In genomic region chr7:141194830-141195229, GRCm38 (mm10) we compare ENCODE assay signal across 8 mouse cellular contexts. TPM values are rescaled to one million over a fixed set of nuclear protein-coding genes. Genes with fewer than 3 reads are reported as not detected.
DNase-seq lines count a peak whose midpoint lies in the region; ATAC-seq and TF ChIP-seq lines count a peak whose summit lies in the region.

No protein-coding gene starts in this region.

- H3K27ac ChIP-seq in hindbrain, embryonic 13.5 days = peak overlapping the region; percentile 86

- peaks cover 28% of the 10 kb centered on the region for H3K36me3 ChIP-seq in hindbrain, embryonic 13.5 days

- TF ChIP-seq CTCF in Patski (IDR thresholded peaks at IDR 0.05) = no peak

- under 1% methylated on average over 28 of the region's 28 CpGs for WGBS in hindbrain, embryonic 13.5 days

- CTCF ChIA-PET in Patski (lab: Charles Lee) = no interaction called here

- DNase-seq in Patski (ENCODE audit: low read depth, low spot score) = peak; percentile 46
- DNase-seq in cerebellum, postnatal 10 days = peak; percentile 95
- peak; percentile 83 to 84 for DNase-seq in frontal cortex, postnatal 14 days (ENCODE audit: low spot score in 2 of 2)
- peak; percentile 82 to 85 for DNase-seq in left cerebral cortex, adult 18-20 months (ENCODE audit: low spot score in 2 of 2)
- peak; percentile 91 to 92 for DNase-seq in lung, postnatal 4 days
- DNase-seq in retina, postnatal 7 days (ENCODE audit: low read depth, low spot score) = peak; percentile 70
- DNase-seq in urinary bladder, adult 18-20 months (ENCODE audit: low spot score in 2 of 2) = peak; percentile 78 to 93

- H3K4me1 ChIP-seq in hindbrain, embryonic 13.5 days (replicated peaks) = peaks cover 35% of the 10 kb centered on the region

- POLR2A ChIA-PET in Patski (lab: Charles Lee) = interaction anchor here (0.9 to 3.1 kb wide), 4 partner anchors 16 to 221 kb away, joined by 4 to 14 read pairs (median 4); partner anchors contain the start of gene Rassf7

- H3K9ac ChIP-seq in hindbrain, embryonic 13.5 days = peak overlapping the region; percentile 74

- in situ Hi-C loops in Patski (cut with MboI; ENCODE audit: low pct_unique_long_range_greater_than_20kb) = no loop called here

- no peaks in the 10 kb centered on the region for H3K27me3 ChIP-seq in Patski
- H3K27me3 ChIP-seq in hindbrain, embryonic 13.5 days = no peaks in the 10 kb centered on the region

- peak overlapping the region; percentile 96 for H3K4me2 ChIP-seq in hindbrain, embryonic 13.5 days

- peak; percentile 24 for ATAC-seq in Patski
- ATAC-seq in hindbrain, embryonic 13.5 days (ENCODE audit: low FRiP score) = peak; percentile 32

- peak overlapping the region; percentile 91 for H3K4me3 ChIP-seq in hindbrain, embryonic 13.5 days

- H3K9me3 ChIP-seq in hindbrain, embryonic 13.5 days = no peaks in the 10 kb centered on the region

RNA-seq across cellular contexts. Expression of gene Lrrc56, which starts 0.9 kb away (rescaled TPM):
- polyA plus RNA-seq in Patski (2021) = 13.7 TPM
- polyA plus RNA-seq in hindbrain, embryonic 13.5 days (2015; fragmentation: Nextera tagmentation; extraction: Ambion mirVana) = 10.3 and 11.2 TPM in 2 replicates
- total RNA-seq in left cerebral cortex, adult 18-20 months (2021) = 1 to 10 TPM; 2.7 to 4.4 TPM

RNA-seq across cellular contexts. Expression of gene Hras, which starts 1.0 kb away (rescaled TPM):
- polyA plus RNA-seq in Patski (2021) = 80.1 TPM
- polyA plus RNA-seq in hindbrain, embryonic 13.5 days (2015; fragmentation: Nextera tagmentation; extraction: Ambion mirVana) = 109 and 118 TPM in 2 replicates
- 100 to 1,000 TPM; 223 to 237 TPM for total RNA-seq in left cerebral cortex, adult 18-20 months (2021)

RNA-seq across cellular contexts. Expression of gene Lmntd2, which starts 19.1 kb away (rescaled TPM):
- 4.5 TPM for polyA plus RNA-seq in Patski (2021)
- 1.2 and 1.8 TPM in 2 replicates for polyA plus RNA-seq in hindbrain, embryonic 13.5 days (2015; fragmentation: Nextera tagmentation; extraction: Ambion mirVana)
- total RNA-seq in left cerebral cortex, adult 18-20 months (2021) = not detected

RNA-seq across cellular contexts. Expression of gene Rassf7, which starts 20.8 kb away (rescaled TPM):
- 48.3 TPM for polyA plus RNA-seq in Patski (2021)
- polyA plus RNA-seq in hindbrain, embryonic 13.5 days (2015; fragmentation: Nextera tagmentation; extraction: Ambion mirVana) = 27.4 and 32.9 TPM in 2 replicates
- 1 to 10 TPM; 1.4 to 2.5 TPM for total RNA-seq in left cerebral cortex, adult 18-20 months (2021)

RNA-seq across cellular contexts. Expression of gene Rnh1, which starts 22.2 kb away (rescaled TPM):
- polyA plus RNA-seq in Patski (2021) = 292 TPM
- 51.1 and 53.5 TPM in 2 replicates for polyA plus RNA-seq in hindbrain, embryonic 13.5 days (2015; fragmentation: Nextera tagmentation; extraction: Ambion mirVana)
- total RNA-seq in left cerebral cortex, adult 18-20 months (2021) = 10 to 100 TPM; 39.0 to 43.2 TPM

Comparison
In these comparisons a context has a peak if more than half of its experiments do, and no peak if none do; other contexts are left out.
1. Peak in every context shown above with its lines: DNase-seq, ATAC-seq, H3K4me3 ChIP-seq and H3K27ac ChIP-seq.